Mouse (Mus musculus) cerebellum, postnatal 25 days (tissue): Measurements from ENCODE around the gene Grap2.

ENCODE experiments used
- DNase-seq, 2 experiments: peaks; one replicate each; pipeline ENCODE4 v3.0.0; 2021; ENCODE audit warnings: mixed read lengths in 2 of 2

The Grap2 gene

GRCm38 (mm10) chr15:80572291-80572690 lies at the start of gene Grap2:
Grap2 (plus strand) TSS chr15:80572594.
- no peak for DNase-seq

- DNase-seq, result peak in 1 of 2 experiments; percentile 21
Measured at GRCm38 (mm10) chr15:80529955-80530869, 42.2 kb upstream of the Grap2 start.

- no peak for DNase-seq
Measured at GRCm38 (mm10) chr15:80531026-80531425, 41.4 kb upstream of the Grap2 start.

DNA sequence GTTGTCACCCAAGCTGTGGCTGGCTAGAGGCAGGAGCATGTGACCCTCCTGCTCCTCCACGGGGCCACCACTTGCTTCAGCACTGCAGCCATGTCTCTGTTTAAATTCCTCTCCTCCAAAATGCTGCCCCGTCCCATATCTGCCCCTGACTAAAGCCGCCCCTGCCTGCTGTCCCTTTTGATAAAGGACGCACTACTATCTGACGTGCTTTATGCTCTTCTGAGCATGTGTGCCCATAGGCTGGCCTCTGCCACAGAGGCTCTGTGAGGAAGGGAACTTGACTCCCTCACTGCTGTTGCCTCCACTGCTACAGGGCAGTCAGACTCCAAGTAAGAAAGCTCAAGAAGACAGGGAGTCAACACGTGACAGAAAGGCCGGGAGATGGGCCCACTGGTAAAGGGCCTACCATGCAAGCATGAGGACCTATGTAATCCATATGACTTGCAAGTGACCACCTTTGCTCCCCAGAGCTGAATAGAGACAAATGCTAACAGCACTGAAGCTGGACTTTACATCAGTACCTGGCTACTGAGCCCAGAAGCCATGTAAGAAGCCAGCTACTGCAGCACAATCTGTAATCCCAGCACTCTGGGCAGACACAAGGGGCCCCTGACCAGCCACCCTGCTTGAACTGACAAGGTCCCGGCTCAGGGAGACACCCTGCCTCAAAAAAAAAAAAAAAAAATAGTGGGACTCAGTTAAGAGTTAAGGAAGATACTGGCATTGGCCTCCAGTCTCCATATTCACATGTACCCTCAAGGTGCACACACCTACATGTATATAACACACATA lies 39.9 kb upstream of the Grap2 start:
- DNase-seq, result no peak

DNA sequence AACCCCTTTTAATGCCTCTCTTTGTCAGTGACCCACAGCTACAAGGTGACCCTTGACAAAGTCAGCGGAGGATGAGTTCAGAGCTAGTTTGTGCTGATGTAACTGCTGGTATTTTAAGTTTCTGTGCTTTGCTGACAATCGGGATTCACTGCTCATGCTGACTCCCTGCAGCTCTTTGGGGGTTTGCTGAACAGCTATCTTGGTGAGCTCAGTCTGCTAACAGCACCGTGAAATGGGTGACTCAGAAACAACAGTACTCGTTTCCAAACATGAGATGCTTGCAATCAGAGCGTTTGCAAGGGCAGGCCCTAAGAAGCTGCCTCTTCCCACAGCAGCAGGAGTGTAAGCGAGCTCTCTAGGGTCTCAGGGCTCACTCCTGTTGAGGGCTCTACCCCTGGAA lies 39.1 kb upstream of the Grap2 start:
- DNase-seq, result no peak

- DNase-seq, result no peak
Measured at GRCm38 (mm10) chr15:80536051-80536450, 36.3 kb upstream of the Grap2 start.

DNA sequence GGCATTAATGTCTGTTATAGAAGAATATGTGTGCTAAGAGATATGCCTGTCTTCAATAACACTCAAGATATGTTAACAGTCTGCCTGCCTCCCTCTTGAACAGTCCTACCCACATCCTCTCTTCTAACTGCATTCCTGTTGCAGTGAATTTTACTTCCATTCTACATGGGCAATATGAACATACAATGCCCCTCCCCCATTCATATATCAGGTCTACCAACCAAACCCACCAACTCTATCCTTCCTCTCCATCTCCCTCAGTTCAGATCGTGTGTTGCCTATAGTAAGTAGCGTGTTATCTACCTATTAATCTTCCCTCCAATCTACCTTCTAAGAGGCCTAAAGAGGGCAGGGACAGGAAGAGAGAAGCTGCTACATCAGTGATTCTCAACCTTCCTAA lies 34.3 kb upstream of the Grap2 start:
- DNase-seq, result no peak

DNA sequence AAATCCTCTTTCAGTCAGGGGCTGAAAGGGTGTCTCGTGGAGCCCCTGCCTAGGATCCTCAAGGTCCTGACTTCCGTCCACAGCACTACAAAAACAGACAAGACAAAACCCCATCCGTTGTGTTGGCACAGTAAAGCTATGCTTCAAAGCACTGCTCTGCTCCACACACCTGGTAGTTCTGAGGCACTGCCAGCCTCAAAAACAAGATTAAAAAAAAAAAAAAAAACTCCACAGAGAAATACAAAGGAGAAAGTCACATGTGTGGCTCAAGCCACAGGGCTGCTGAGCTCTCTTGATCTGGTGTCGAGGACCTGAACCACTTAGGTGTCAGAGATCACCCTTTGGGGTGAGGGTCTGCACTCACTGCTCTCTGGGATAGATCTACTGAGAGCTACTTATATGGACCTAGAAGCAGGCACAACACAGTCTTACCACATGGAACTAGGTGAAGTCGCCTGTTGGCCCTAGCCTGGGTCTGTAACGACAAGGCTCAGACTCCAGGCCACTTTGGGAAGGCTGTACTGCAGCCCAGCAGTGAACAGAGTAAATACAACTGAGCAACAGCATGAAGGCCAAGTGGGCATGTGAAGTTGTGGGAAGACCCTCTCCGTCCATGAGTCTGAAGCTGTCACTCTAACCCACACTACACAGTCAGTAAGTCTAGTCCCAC lies 33.6 kb upstream of the Grap2 start:
- no peak for DNase-seq

- no peak for DNase-seq
Measured at GRCm38 (mm10) chr15:80544115-80544514, 28.3 kb upstream of the Grap2 start.

GRCm38 (mm10) chr15:80545430-80545829 lies 27.0 kb upstream of the Grap2 start:
- DNase-seq, result no peak

- no peak for DNase-seq
Measured at GRCm38 (mm10) chr15:80554860-80555822, 17.3 kb upstream of the Grap2 start.

DNA sequence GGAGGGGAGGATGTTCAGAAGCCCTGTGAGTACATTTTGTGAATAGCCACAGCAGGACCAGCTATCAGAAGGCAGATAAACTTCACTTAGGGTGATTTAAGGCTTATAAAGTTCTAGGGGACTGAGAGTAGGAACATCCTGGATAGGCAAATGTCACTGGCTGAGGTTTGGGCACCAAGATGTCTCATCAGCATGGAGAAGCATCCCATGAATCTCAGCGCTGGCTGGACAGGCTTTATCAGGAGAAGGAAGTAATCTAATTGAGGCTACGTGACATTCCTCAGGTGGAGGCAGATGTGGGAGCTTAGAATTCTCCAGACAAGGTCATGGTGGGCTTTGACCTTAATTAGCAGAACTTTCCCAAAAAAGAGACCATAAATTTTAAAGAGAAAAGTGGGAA lies 16.4 kb upstream of the Grap2 start:
- no peak for DNase-seq

DNA sequence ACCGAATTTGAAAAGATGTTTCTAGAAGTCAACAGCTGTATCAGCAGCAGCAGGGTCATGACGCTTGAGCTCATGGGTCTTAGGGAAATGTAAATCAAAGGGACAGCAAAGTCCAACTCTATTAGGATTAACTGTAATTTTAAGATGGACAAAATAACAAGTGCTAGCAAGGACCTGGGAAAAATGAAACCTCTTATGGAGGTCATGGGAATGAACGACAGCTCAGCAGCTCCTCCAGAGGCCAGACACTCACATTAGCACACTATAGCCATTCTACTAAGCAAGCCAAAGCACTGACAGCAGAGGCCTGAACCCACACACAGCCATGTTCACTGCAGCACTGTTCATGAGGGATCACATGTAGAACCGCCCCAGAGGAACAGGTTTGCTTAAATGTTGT lies 14.6 kb upstream of the Grap2 start:
- no peak for DNase-seq

GRCm38 (mm10) chr15:80559534-80559933 lies 12.9 kb upstream of the Grap2 start:
- no peak for DNase-seq

DNA sequence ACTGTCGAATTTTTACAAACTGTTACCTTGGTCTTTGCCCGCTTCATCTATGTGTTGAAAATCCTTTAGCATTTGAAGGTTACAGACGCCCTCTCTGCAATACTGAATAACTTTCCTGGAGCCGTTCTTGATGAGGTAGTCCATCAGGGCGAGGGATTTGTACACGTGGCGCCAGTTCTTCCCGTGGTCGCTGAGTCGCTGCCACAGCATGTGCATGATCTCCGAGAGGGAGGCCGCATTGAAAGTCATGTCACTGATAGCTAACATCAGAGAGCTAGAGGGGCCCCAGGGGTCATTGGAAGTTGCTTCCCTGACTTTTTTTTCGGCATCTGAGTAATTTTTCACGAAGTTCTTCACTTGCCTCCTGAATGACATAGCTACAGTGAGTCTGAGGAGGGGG lies 12.4 kb upstream of the Grap2 start:
- DNase-seq, result no peak

DNA sequence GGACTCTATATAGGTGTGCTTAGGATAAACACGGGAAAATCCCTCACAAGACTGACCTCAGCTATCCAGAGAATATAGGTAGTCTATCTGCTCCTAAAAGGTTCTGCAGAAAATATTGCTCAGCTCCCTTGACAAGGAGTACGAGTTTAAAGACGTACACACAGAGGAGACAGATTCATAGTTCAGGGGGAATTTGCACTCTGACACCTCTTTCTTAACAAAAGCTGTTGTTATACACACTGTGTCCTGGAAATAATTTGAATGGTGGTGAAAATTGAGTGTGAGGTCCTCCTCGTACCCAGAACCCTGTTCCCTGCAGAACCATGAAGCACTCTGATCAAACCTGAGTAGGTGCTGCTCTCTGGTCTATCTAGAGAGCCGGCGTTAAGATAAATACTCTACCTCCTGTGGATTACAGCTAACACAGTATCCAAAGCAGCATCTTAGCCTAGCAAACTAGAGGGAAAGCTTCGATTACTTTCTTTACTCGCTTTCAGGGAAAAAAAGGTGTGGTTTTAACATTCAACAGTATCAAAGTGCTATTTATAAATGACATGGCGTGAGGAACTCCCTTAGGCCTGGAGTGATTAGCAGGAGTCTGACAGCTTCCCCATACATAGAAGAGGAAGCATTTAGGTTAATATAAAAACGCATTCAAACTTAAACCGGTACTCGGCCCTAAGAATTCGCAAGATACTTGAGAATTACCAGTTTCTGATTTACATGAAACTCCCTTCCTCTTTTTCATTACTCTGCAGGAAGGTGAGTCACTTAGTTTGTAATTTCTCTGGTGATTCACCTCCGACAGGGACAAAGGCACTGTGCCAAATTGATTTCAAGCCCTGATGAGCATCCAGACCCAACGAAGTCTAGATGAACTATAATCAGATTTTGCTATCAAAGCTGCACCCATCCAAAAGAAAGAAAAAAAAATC lies 11.5 kb upstream of the Grap2 start:
- DNase-seq, result peak; percentile 65 to 81

GRCm38 (mm10) chr15:80562446-80562845 lies 9.9 kb upstream of the Grap2 start:
- DNase-seq, result no peak

- DNase-seq, result peak in 1 of 2 experiments; percentile 39
Measured at GRCm38 (mm10) chr15:80563634-80564208, 8.7 kb upstream of the Grap2 start.

DNA sequence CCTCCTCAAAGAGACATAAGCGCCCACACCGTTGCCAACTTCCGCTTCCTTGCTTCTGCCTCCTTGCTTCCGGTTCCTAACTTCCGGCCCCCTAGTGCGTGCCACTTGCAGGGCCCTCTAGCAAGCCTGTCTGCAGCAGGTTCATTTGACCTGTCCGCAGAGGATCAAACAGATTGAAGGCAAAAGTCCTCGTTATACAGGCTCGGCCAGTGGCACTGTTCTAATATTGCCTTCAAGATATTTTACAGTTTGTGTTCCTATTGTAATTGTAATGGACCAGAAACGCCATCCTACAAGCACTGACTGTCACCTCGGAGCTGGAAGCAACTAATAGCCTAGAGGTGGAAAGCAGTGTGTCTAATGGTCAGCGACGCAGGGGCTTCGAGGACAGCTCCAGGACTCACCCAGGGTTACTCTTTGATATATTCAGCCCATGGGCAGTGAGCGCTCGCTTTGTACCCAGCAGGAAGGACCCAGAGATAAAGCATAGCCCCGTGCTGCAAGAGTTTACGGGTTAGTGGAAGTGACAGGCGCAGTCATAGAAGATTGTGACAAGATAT lies 7.2 kb upstream of the Grap2 start, which contains the start of gene Enthd1:
Gene Enthd1, minus strand, starts transcription at position 51 of the 560 bp plus-strand sequence.
- DNase-seq, result no peak

DNA sequence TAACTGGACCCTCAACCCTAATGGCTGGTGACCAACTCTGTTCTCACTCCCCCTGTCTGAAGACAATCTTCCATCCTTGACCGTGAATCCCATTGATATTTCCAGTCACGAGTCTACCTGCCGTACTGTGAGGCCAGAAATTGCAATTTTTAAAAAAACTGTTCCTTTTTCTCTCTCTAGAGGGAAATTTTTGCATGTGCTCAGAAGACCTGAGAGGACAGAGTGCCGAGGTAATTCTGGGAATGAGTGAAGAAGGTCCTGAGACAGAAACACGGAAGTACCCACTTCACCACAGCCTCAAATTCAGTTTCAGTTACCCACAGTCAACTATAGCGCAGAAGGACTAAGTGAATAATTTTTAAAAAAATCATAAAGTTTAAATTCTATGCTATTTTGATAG lies 5.7 kb upstream of the Grap2 start:
- DNase-seq, result no peak
